Mouse (Mus musculus) MEL (cell line): ENCODE measurements at regions not wholly inside any gene's neighbourhood (a gene's known extent, or its start where the extent isn't known, plus 50 kb on each side); places are given as distances from the start of the nearest gene placed in this dataset.

Experiments used
- CHD2 ChIP-seq: IDR thresholded peaks from 2 replicates; pipeline ENCODE4 v1.6.1; 2011; ENCODE audit warnings: low read length, improper control_type of control experiment
- CTCF ChIP-seq, 3 experiments: IDR thresholded peaks in 2 of 3; conservative IDR thresholded peaks in 1 of 3; 2 replicates each; pipeline ENCODE4 v1.5.1; 2011 to 2012; ENCODE audit warnings: low read length in 3 of 3, low read depth in 2 of 3, mild to moderate bottlenecking in 2 of 3, improper control_type of control experiment in 1 of 3, inconsistent platforms in 1 of 3, mixed read lengths in 1 of 3, moderate library complexity in 1 of 3; ENCODE audit not compliant: control insufficient read depth in 1 of 3, insufficient read depth in 1 of 3, poor library complexity in 1 of 3, severe bottlenecking in 1 of 3
- EP300 ChIP-seq, 2 experiments: IDR thresholded peaks; 2 replicates each; pipeline ENCODE4 v1.6.1; 2011; ENCODE audit warnings: improper control_type of control experiment in 2 of 2, low read length in 2 of 2, low read depth in 1 of 2, mild to moderate bottlenecking in 1 of 2
- GABPA ChIP-seq: IDR thresholded peaks from 2 replicates; pipeline ENCODE4 v1.6.1; 2012; ENCODE audit warnings: low read depth, mild to moderate bottlenecking, inconsistent platforms, low read length, improper control_type of control experiment, moderate library complexity
- GATA1 ChIP-seq: IDR thresholded peaks from 2 replicates; pipeline ENCODE4 v1.6.1; 2011; ENCODE audit warnings: low read depth, low read length, improper control_type of control experiment
- KAT2A ChIP-seq: conservative IDR thresholded peaks from 2 replicates; pipeline ENCODE4 v1.6.1; 2012; ENCODE audit warnings: low read depth, low read length, improper control_type of control experiment, inconsistent platforms
- POLR2A ChIP-seq, 2 experiments: IDR thresholded peaks; 2 replicates each; pipeline ENCODE4 v1.6.1; 2011 to 2012; ENCODE audit warnings: low read length in 2 of 2, mild to moderate bottlenecking in 2 of 2, control low read depth in 1 of 2, improper control_type of control experiment in 1 of 2, low read depth in 1 of 2, moderate library complexity in 1 of 2; ENCODE audit not compliant: control insufficient read depth in 1 of 2, insufficient read depth in 1 of 2, poor library complexity in 1 of 2
- RCOR1 ChIP-seq: IDR thresholded peaks from 2 replicates; pipeline ENCODE4 v1.6.1; 2012; ENCODE audit warnings: low read depth, mild to moderate bottlenecking, inconsistent platforms, low read length, improper control_type of control experiment
- SMC3 ChIP-seq: IDR thresholded peaks from 2 replicates; pipeline ENCODE4 v1.6.1; 2011; ENCODE audit warnings: low read depth, low read length, improper control_type of control experiment
- USF1 ChIP-seq: IDR thresholded peaks from 2 replicates; pipeline ENCODE4 v1.6.1; 2014; ENCODE audit warnings: low read depth, mild to moderate bottlenecking, inconsistent platforms, low read length, improper control_type of control experiment, moderate library complexity
- ZNF384 ChIP-seq: IDR thresholded peaks from 2 replicates; pipeline ENCODE4 v1.6.1; 2012; ENCODE audit warnings: low read depth, mild to moderate bottlenecking, inconsistent platforms, low read length, improper control_type of control experiment

DNA sequence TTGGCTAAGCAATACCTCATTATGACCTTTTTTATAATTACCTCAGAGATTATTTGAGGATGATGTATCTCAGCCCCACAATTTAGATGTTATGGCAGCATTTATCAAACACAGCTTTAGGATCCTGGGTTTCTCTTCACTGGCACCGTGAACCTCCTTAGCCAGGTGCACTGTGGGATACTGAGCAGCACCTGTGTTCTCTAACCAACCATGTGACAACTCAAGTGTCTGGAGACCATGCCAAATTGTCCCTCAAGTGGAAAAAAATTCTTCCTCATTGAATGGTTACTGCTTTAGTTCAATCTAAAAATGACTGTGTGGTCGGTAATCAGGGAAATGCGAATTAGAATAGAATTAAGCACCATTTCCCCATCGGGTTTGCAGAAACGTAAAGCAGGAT, 101.7 kb upstream of the Foxk1 start:
- TF ChIP-seq USF1 (no peak), SMC3 (no peak), CTCF (IDR thresholded peaks at IDR 0.05 in 2 of 3, conservative IDR thresholded peaks at IDR 0.05 in 1 of 3; ENCODE audit: control insufficient read depth in 1 of 3, insufficient read depth in 1 of 3, low read depth in 2 of 3, low read length in 3 of 3, poor library complexity in 1 of 3, severe bottlenecking in 1 of 3) (no peak), POLR2A (IDR thresholded peaks at IDR 0.05; ENCODE audit: control insufficient read depth in 1 of 2, insufficient read depth in 1 of 2, low read depth in 1 of 2, low read length in 2 of 2, poor library complexity in 1 of 2) (no peak), EP300 (IDR thresholded peaks at IDR 0.05; ENCODE audit: low read depth in 1 of 2, low read length in 2 of 2) (no peak), CHD2 (no peak), ZNF384 (no peak), GATA1 (no peak), KAT2A (no peak), GABPA (no peak), RCOR1 (no peak)
